ENCODE assay signal across 9 mouse cellular contexts in the genomic region with DNA sequence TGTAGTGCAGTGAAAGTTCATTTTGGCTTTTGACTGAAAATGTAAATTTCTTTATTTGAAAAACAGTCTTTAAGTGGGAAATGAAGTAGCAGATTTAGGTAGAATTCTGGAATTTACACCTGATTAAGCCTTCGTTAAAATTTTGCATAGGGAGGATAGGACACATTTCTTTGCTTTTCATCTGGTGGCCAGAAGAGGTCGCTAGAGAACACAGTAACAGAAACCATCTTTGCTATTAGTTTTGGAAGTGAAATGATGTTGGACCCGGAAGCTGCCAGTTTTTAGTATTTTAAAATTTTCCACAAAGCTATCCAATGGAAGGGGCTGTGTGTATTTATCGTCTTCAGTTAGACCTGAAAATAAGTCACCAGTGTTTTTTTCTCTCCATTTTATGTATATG. TPM values are rescaled to one million over a fixed set of nuclear protein-coding genes. Genes with fewer than 3 reads are reported as not detected.
DNase-seq lines count a peak whose midpoint lies in the region; ATAC-seq and TF ChIP-seq lines count a peak whose summit lies in the region.
"Had no signal": no experiment of that assay in that cellular context is flagged by ENCODE, and none has a peak within 500 bp of the region (broad histone marks: within the 10 kb centered on the region; RNA-seq: fewer than 3 reads in every experiment).

No protein-coding gene starts in this region.

- no peak overlapping the region for H3K4me2 ChIP-seq in liver, postnatal 0 days (ENCODE audit: low read depth, low read length)
- H3K4me2 ChIP-seq in liver, embryonic 12.5 days = no peak overlapping the region
- H3K4me2 ChIP-seq: hindbrain, embryonic 15.5 days had no signal

- ATAC-seq in liver, postnatal 0 days = no peak
- ATAC-seq in liver, embryonic 12.5 days = no peak

- DNase-seq in heart, adult 18-20 months = peak; percentile 24 to 59
- no peak for DNase-seq in heart, embryonic 10.5 days (ENCODE audit: low spot score)
- DNase-seq in liver, postnatal 0 days = no peak
- DNase-seq in Muller cell, postnatal 12 days (ENCODE audit: inconsistent ontology term) = peak; percentile 3
- peak; percentile 35 for DNase-seq in forelimb bud, embryonic 11.5 days (ENCODE audit: low read depth, low spot score)
- DNase-seq in thymus, postnatal 4 days = peak; percentile 29
- no peak for DNase-seq in midbrain, embryonic 10.5 days (ENCODE audit: low spot score)

- H3K9ac ChIP-seq in liver, postnatal 0 days (replicated peaks) = no peak overlapping the region
- H3K9ac ChIP-seq in liver, embryonic 12.5 days = no peak overlapping the region
- H3K9ac ChIP-seq: hindbrain, embryonic 15.5 days had no signal

- H3K36me3 ChIP-seq in heart, embryonic 10.5 days = peaks cover 85% of the 10 kb centered on the region
- peaks cover 39% of the 10 kb centered on the region for H3K36me3 ChIP-seq in liver, postnatal 0 days (replicated peaks; ENCODE audit: insufficient read depth, low read length)
- H3K36me3 ChIP-seq in liver, embryonic 12.5 days = peaks cover 94% of the 10 kb centered on the region
- H3K36me3 ChIP-seq in midbrain, embryonic 10.5 days = peaks cover 96% of the 10 kb centered on the region

- H3K27ac ChIP-seq in heart, embryonic 10.5 days = no peak overlapping the region
- no peak overlapping the region for H3K27ac ChIP-seq in liver, postnatal 0 days (ENCODE audit: low read depth)
- no peak overlapping the region for H3K27ac ChIP-seq in liver, embryonic 12.5 days
- no peak overlapping the region for H3K27ac ChIP-seq in midbrain, embryonic 10.5 days (replicated peaks)
- H3K27ac ChIP-seq: hindbrain, embryonic 15.5 days had no signal

- TF ChIP-seq CTCF in liver, postnatal 0 days (IDR thresholded peaks at IDR 0.05; ENCODE audit: low read depth) = peak; percentile 76

- no peaks in the 10 kb centered on the region for H3K4me1 ChIP-seq in heart, embryonic 10.5 days
- no peaks in the 10 kb centered on the region; the same call in 1 of the 2 replicates for H3K4me1 ChIP-seq in liver, postnatal 0 days (ENCODE audit: insufficient read depth)
- H3K4me1 ChIP-seq in liver, embryonic 12.5 days = no peaks in the 10 kb centered on the region
- no peaks in the 10 kb centered on the region; the same call in 1 of the 2 replicates for H3K4me1 ChIP-seq in midbrain, embryonic 10.5 days
- H3K4me1 ChIP-seq: hindbrain, embryonic 15.5 days had no signal

- no peak for TF ChIP-seq EP300 in liver, postnatal 0 days (IDR thresholded peaks at IDR 0.05; ENCODE audit: low read depth)

- H3K4me3 ChIP-seq in heart, embryonic 10.5 days = no peak overlapping the region
- H3K4me3 ChIP-seq in liver, postnatal 0 days (ENCODE audit: low read depth, low read length) = no peak overlapping the region
- no peak overlapping the region for H3K4me3 ChIP-seq in liver, embryonic 12.5 days
- H3K4me3 ChIP-seq in midbrain, embryonic 10.5 days = no peak overlapping the region
- H3K4me3 ChIP-seq: hindbrain, embryonic 15.5 days had no signal

- H3K27me3 ChIP-seq in heart, embryonic 10.5 days (ENCODE audit: insufficient read depth, poor library complexity, severe bottlenecking) = no peaks in the 10 kb centered on the region
- H3K27me3 ChIP-seq in liver, postnatal 0 days (ENCODE audit: insufficient read depth, low read length) = no peaks in the 10 kb centered on the region
- no peaks in the 10 kb centered on the region for H3K27me3 ChIP-seq in liver, embryonic 12.5 days (replicated peaks)
- no peaks in the 10 kb centered on the region for H3K27me3 ChIP-seq in midbrain, embryonic 10.5 days (ENCODE audit: low read depth, poor library complexity, severe bottlenecking)
- H3K27me3 ChIP-seq: hindbrain, embryonic 15.5 days had no signal

- WGBS in heart, embryonic 10.5 days = 57% methylated on average over 4 of the region's 4 CpGs
- WGBS in liver, postnatal 0 days (ENCODE audit: insufficient replicate concordance) = 45% methylated on average over 4 of the region's 4 CpGs
- 54% methylated on average over 4 of the region's 4 CpGs for WGBS in liver, embryonic 12.5 days (ENCODE audit: insufficient replicate concordance)
- 65% methylated on average over 4 of the region's 4 CpGs for WGBS in midbrain, embryonic 10.5 days

- H3K9me3 ChIP-seq in heart, embryonic 10.5 days = no peaks in the 10 kb centered on the region
- no peaks in the 10 kb centered on the region for H3K9me3 ChIP-seq in liver, postnatal 0 days (ENCODE audit: low read length)
- no peaks in the 10 kb centered on the region for H3K9me3 ChIP-seq in liver, embryonic 12.5 days (replicated peaks)
- H3K9me3 ChIP-seq in midbrain, embryonic 10.5 days (replicated peaks) = no peaks in the 10 kb centered on the region
- H3K9me3 ChIP-seq: hindbrain, embryonic 15.5 days had no signal

RNA-seq across cellular contexts. Expression of gene Tyw1, which starts 20.1 kb away (rescaled TPM):
- total RNA-seq in heart, adult 18-20 months (2021) = 1 to 10 TPM; 6.4 to 9.1 TPM
- 25.2 and 26.1 TPM in 2 replicates for polyA plus RNA-seq in heart, embryonic 10.5 days (2016; fragmentation: Nextera tagmentation; extraction: Ambion mirVana)
- 8.4 and 10.9 TPM in 2 replicates for polyA plus RNA-seq in liver, postnatal 0 days (2015; fragmentation: Nextera tagmentation; extraction: Ambion mirVana)
- polyA plus RNA-seq in liver, embryonic 12.5 days (2016; fragmentation: Nextera tagmentation; extraction: Ambion mirVana) = 21.2 and 21.6 TPM in 2 replicates
- 35.0 and 36.1 TPM in 2 replicates for polyA plus RNA-seq in midbrain, embryonic 10.5 days (2016; fragmentation: Nextera tagmentation; extraction: Ambion mirVana)

RNA-seq across cellular contexts. Expression of gene Sbds, which starts 20.2 kb away (rescaled TPM):
- 10 to 100 TPM; 52.0 to 55.9 TPM for total RNA-seq in heart, adult 18-20 months (2021)
- polyA plus RNA-seq in heart, embryonic 10.5 days (2016; fragmentation: Nextera tagmentation; extraction: Ambion mirVana) = 64.9 and 74.8 TPM in 2 replicates
- 44.0 and 44.8 TPM in 2 replicates for polyA plus RNA-seq in liver, postnatal 0 days (2015; fragmentation: Nextera tagmentation; extraction: Ambion mirVana)
- 64.5 and 68.1 TPM in 2 replicates for polyA plus RNA-seq in liver, embryonic 12.5 days (2016; fragmentation: Nextera tagmentation; extraction: Ambion mirVana)
- polyA plus RNA-seq in midbrain, embryonic 10.5 days (2016; fragmentation: Nextera tagmentation; extraction: Ambion mirVana) = 77.6 and 80.9 TPM in 2 replicates

RNA-seq across cellular contexts. Expression of gene Tmem248, which starts 58.6 kb away (rescaled TPM):
- total RNA-seq in heart, adult 18-20 months (2021) = 10 to 100 TPM; 37.1 to 39.8 TPM
- polyA plus RNA-seq in heart, embryonic 10.5 days (2016; fragmentation: Nextera tagmentation; extraction: Ambion mirVana) = 30.9 and 35.7 TPM in 2 replicates
- 28.1 and 30.7 TPM in 2 replicates for polyA plus RNA-seq in liver, postnatal 0 days (2015; fragmentation: Nextera tagmentation; extraction: Ambion mirVana)
- polyA plus RNA-seq in liver, embryonic 12.5 days (2016; fragmentation: Nextera tagmentation; extraction: Ambion mirVana) = 45.4 and 46.4 TPM in 2 replicates
- polyA plus RNA-seq in midbrain, embryonic 10.5 days (2016; fragmentation: Nextera tagmentation; extraction: Ambion mirVana) = 37.0 and 37.5 TPM in 2 replicates

Comparison
In these comparisons a context has a peak if more than half of its experiments do, and no peak if none do; other contexts are left out.
1. DNase-seq: peak in heart, adult 18-20 months (2 of 2), Muller cell, postnatal 12 days (single experiment), forelimb bud, embryonic 11.5 days (single experiment) and thymus, postnatal 4 days (single experiment); none in heart, embryonic 10.5 days (single experiment), liver, postnatal 0 days (single experiment) and midbrain, embryonic 10.5 days (single experiment).